Mouse (Mus musculus) layer of hippocampus, adult 11-12 months (tissue): ENCODE results near the gene Cd86.

ENCODE experiments used
- DNase-seq: peaks from one replicate; pipeline ENCODE4 v3.0.0; 2022; ENCODE audit warnings: low spot score

Gene Cd86

GRCm38 (mm10) chr16:36665782-36666181, at the start of gene Cd86:
Cd86 (minus strand) TSS chr16:36666081.
- DNase-seq = no peak

DNA sequence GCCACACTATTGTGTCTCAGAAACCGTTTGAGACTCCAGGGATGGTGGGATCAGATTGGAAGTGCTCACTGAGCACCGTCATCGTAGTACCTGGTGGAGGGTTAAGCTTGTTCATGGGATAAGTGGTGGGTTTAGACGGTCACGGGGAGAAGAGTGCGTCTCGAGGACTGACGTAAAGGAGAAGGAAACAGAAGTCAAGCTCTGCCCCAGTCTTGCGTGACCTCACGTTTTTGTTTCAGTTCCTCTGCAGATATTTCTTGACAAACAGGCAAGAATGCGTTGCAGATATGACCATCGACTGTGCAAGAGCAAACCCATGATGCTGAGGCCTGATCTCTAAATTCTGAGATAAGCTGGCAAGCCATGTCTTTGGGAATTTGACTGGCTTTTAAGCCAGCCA, 45.9 kb upstream of the Cd86 start:
- peak; percentile 15 for DNase-seq

DNA sequence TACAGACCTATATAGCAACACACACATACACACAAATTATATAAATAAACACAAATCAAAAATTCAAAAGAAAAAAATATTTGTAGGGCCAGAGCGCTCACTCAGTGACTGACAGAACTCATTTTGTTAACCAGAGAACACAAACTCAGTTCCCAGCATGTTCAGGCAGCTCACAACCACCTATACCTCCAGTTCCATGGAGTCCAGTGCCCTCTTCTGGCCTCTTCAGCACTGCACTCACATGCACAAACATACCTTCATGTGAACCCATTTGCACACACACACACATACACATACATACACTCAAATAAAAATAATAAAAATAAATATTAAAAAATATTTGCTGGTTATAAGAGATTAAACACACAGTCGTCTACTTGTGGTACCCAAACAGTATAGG, 44.9 kb upstream of the Cd86 start:
- DNase-seq = no peak

GRCm38 (mm10) chr16:36709405-36709804, 43.5 kb upstream of the Cd86 start:
- no peak for DNase-seq

DNA sequence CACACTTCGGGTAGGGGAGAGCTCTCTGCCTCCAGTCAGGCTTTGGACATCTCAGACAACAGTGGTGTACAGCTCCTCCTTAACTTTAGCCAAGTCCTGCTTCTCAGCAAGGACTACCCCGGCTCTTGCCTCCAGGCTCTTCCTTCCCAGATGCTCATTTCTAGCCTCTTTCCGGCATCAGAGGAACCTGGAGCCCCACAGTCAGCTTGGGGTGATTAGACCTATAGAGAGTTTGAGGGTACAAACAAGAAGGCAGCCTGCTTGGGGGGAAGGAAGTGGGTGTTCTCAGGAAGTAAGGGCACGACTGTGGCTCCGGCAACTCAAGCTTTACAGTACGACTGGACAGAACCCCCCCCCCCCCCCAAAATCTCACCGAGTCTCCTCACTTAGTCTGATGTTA, 42.9 kb upstream of the Cd86 start:
- no peak for DNase-seq

DNA sequence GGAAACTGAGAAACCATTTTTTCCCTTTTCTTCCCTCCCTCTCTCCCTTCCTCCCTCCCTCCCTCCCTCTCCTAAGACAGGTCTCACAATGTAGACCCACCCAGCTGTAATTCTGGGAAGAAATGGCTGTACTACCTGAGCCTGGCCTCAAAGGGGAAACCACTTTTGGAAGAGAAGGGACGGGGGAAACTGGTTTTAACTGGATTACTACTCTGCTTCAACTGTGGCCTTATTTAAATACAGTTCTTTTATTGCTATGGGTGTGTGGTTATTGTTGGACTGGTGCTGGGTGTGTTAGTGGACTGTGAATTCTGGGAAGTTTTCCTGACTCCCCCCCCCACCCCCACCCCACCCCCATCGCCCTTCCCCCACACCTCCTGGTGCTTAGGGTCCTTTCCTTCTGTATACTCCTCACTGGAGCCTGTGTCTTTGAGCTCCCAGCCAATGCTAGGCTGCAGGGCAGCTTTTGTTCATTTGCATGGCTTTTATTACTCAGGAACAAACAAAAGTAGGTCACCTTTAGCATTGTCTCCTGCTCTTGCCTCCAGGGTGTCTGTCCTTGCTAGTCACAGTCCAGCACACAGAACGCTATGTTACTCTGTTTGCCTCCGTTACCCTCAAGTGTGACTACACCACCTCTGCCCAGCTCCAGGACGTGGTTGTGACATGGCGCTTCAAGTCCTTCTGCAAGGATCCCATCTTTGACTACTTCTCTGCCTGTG, 42.0 kb upstream of the Cd86 start:
- no peak for DNase-seq

DNA sequence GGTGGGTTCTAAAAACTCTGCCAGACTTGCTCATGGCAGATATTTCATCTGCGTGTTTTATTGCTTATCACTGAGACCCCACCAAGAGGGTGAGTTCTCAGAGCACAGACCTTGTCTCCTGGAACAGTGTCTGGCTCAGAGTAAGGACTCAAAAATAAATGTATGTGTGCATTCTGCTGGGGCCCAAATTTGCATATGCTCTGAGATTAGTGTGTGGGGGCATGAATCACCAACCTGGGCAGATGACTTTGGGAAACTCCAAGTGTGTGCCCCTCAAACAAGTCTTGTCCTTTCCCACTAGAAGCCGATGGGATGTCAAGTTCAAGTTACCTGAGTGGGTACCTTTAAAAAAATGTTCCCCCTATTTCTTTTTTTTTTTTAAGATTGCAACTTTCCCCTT, 34.6 kb upstream of the Cd86 start:
- no peak for DNase-seq

DNA sequence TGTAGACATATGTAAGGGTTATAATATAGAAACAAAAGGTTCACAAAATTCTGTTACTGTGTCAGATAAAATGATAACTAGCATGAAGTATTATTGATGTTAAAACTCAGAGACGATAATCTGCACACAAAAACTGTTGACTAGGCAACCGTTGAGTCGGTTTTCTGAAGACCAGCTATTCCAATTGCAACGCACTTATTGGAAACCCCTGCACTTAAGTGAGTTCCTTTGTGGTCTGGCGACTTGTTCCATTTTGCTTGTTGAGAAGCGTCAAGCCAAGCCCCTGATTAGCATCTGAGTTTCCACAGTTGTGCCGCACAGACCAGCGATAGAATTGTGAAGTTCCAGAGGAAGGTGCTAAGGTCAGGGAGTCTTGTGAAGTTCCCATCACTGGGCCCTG, 31.4 kb upstream of the Cd86 start:
- no peak for DNase-seq

DNA sequence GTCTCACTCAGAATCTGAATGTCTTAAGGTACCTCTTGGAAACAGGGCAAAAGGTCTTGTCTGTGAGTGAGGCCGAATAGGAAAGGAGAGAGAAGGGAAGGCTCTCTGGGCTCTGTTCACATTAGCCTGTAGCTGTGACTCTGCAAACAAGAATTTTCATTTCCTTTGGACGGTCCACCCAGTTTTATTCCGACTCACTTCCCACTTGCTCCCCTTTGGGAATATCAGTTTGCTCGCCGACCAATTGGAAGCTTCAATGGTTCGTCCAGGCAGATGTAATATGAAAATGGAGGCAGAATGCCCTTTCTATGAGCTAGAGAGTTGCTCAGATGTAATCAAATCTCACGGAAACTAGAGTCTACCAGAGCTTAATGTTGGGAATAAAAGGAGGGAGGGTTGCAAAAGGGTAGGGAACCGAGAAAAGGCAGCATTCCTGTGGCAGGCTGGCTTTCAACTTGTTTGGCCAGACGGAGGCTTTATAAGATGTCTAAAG, 29.0 kb upstream of the Cd86 start:
- DNase-seq = no peak

DNA sequence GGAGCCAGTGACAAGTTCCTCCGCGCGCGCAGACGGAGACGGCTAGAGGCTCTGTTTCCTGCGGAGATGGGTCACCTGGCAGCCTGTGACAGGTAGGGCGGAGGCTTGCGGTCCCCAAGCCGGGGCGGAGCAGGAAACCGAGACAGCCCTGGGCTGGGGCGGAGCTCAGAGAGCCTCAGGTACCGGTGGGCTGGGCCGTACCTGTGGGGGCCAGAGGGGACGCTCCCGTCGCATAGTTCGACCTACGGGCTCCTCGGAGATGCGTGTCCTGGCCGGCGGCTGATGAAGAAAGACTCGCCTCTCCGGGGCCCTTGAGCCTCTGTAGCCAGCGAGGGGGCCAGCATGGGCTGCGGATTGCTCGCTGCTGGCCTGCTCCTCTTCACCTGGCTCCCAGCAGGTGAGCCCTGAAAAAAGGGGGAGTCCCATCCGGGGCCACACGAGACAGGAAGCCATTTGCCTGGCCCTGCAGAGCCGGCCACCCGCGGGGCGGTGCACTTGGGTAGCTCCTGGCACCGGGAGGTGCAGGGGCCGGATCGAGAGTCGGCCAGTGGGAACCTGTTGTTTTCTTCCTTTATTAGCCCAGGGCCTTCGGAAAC, 28.0 kb upstream of the Cd86 start, which contains the start of gene Ildr1:
Ildr1 (plus strand) TSS at position 161 of the 596 bp plus-strand sequence.
- no peak for DNase-seq

GRCm38 (mm10) chr16:36691484-36691883, 25.6 kb upstream of the Cd86 start:
- no peak for DNase-seq

- DNase-seq = no peak
Measured at GRCm38 (mm10) chr16:36688076-36688475, 22.2 kb upstream of the Cd86 start.

GRCm38 (mm10) chr16:36684325-36684918, 18.5 kb upstream of the Cd86 start:
- no peak for DNase-seq

- no peak for DNase-seq
Measured at GRCm38 (mm10) chr16:36681829-36682228, 15.9 kb upstream of the Cd86 start.

GRCm38 (mm10) chr16:36675902-36676301, 10.0 kb upstream of the Cd86 start:
- DNase-seq = no peak

DNA sequence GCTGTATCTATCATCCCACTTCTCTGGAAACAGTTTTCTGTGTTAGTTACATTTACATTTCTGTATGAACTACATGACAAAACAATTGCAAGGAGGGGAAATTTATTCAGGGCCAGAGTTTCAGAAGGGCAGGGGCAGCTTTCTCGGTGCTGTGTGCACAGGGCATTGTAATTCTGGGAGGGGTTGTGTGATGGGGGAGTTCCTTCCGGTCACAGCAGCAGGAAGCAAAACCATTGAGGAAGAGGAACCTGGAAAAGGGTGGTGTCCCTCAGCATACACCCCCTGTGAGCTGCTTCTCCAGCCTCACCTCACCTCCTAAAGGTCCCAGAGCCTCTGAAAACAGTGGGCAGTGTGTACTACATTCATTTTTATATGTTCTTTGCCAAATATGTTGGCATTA, 9.4 kb upstream of the Cd86 start:
- DNase-seq = no peak

DNA sequence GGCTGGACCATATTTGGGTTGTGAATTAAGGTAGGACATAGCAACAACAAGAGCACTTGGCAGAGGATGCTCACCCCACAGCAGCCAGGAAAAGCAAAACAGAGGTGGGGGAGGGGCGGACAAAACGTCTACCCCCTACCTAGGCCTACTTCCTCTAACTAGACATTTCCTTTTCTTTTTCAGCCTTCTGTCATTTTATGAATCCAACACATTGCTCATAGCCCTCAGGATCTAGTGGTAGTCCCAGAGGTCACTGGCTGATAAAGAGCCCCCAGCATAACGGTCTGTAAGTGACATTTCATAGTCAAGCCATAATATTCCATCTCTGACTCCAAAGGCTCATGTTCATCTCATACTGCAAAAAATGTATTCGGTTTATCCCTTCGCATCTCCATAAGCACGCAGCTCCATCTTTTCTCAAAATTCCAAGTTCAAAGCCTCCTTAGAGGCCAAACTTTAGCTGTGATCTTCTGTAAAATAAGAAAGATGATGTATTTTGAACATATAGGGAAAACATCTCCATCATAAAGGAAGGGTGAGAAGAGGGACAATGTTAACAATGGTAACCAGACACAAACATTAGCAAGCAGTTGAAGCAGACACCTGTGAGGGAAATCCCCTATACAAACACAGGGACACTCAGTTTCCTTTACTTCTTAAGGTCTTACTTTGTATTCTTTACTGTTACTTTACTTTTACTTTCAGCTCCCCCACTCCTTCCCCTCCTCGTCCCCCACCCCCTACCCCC, 8.8 kb upstream of the Cd86 start:
- DNase-seq = no peak

GRCm38 (mm10) chr16:36673196-36673595, 7.3 kb upstream of the Cd86 start:
- no peak for DNase-seq

DNA sequence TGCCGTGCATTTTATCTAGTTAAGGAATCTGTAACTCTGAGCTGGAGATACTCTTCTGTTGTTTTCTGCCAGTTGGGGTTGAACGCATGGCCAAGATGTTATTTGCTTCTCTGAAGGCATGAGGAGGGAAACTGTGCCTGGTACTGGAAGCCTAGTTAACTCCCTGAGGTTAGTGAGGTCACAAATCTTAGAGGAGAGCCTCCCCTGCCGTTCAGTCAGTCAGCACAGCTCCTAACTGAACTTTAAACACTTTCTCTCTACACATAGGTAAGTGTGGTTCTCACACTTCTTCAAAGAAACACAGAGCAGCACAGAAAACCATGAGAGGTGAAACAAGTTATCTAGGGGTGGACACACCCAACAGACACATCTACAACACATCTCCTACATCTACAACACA, 4.7 kb upstream of the Cd86 start:
- no peak for DNase-seq

GRCm38 (mm10) chr16:36666448-36667017, 652 bp upstream of the Cd86 start:
- no peak for DNase-seq

GRCm38 (mm10) chr16:36663484-36663883, 2.4 kb downstream of the Cd86 start:
- no peak for DNase-seq

DNA sequence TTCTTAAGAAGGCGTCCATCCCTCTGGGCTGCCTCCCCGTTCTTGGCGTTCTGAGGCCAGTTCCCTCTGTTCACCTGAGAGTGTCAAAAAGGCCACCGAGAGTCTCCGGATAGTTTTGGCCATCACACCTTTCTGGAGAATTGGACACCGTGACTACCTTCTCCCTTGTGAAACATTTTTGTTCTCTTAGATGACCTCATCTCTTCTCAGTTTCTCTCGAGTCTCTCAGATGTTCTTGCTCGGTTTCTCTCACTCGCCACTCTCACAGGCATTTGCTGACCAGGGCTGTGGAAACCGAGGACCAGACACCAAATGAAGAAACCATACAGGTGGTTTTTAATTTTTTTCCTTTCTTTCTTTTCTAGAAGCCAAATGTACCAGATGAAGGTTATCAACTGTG, 4.6 kb downstream of the Cd86 start:
- DNase-seq = no peak
